Mouse (Mus musculus) MEL (cell line): Measurements from ENCODE around the gene Nptx1. TPM values are rescaled to one million over a fixed set of nuclear protein-coding genes. Genes with fewer than 3 reads are reported as not detected.

ENCODE experiments used
- DNase-seq: peaks from one replicate; pipeline ENCODE4 v3.0.0; 2011; ENCODE audit warnings: low read depth, low spot score
- H3K27ac ChIP-seq: 2 replicates; pipeline ENCODE4 v1.5.1; 2012; ENCODE audit warnings: low read depth, mild to moderate bottlenecking, control low read depth, low read length, moderate library complexity; ENCODE audit not compliant: control insufficient read depth
- H3K27me3 ChIP-seq, 2 experiments: fragments of 150-350 bp in 1 of 2; sonication (generic) in 1 of 2; 2 replicates each; pipeline ENCODE4 v1.6.1; 2012; ENCODE audit warnings: low read length in 2 of 2, mild to moderate bottlenecking in 2 of 2, improper control_type of control experiment in 1 of 2, moderate library complexity in 1 of 2; ENCODE audit not compliant: insufficient read depth in 2 of 2, control insufficient read depth in 1 of 2
- H3K36me3 ChIP-seq, 2 experiments: 2 replicates each; pipeline ENCODE4 v1.6.1; 2012 to 2014; ENCODE audit warnings: low read length in 2 of 2, improper control_type of control experiment in 1 of 2, inconsistent platforms in 1 of 2, mild to moderate bottlenecking in 1 of 2; ENCODE audit not compliant: insufficient read depth in 2 of 2, control insufficient read depth in 1 of 2
- H3K4me1 ChIP-seq, 2 experiments: fragments of 150-350 bp in 1 of 2; sonication (generic) in 1 of 2; 2 replicates each; pipeline ENCODE4 v1.6.1; 2012; ENCODE audit warnings: low read length in 2 of 2, improper control_type of control experiment in 1 of 2, mild to moderate bottlenecking in 1 of 2; ENCODE audit not compliant: insufficient read depth in 2 of 2, control insufficient read depth in 1 of 2
- H3K4me3 ChIP-seq, 2 experiments: fragments of 150-350 bp in 1 of 2; sonication (generic) in 1 of 2; 2 replicates each; pipeline ENCODE4 v1.5.1; 2012; ENCODE audit warnings: low read depth in 2 of 2, low read length in 2 of 2, mild to moderate bottlenecking in 2 of 2, moderate library complexity in 2 of 2, control low read depth in 1 of 2, improper control_type of control experiment in 1 of 2; ENCODE audit not compliant: control insufficient read depth in 1 of 2, insufficient read depth in 1 of 2
- H3K79me2 ChIP-seq: 2 replicates; pipeline ENCODE4 v1.6.1; 2012; ENCODE audit warnings: mild to moderate bottlenecking, low read length, moderate library complexity; ENCODE audit not compliant: control insufficient read depth, poor library complexity, insufficient read depth
- H3K9ac ChIP-seq: 2 replicates; pipeline ENCODE4 v1.6.1; 2012; ENCODE audit warnings: low read depth, mild to moderate bottlenecking, control low read depth, low read length, moderate library complexity; ENCODE audit not compliant: control insufficient read depth, poor library complexity, severe bottlenecking
- H3K9me3 ChIP-seq: fragments of 150-350 bp; sonication (generic); replicated peaks from 2 replicates; pipeline ENCODE4 v1.6.1; 2012; ENCODE audit warnings: mild to moderate bottlenecking, low read length, improper control_type of control experiment, moderate library complexity; ENCODE audit not compliant: insufficient read depth
- CHD1 ChIP-seq: IDR thresholded peaks from 2 replicates; pipeline ENCODE4 v1.6.1; 2012; ENCODE audit warnings: low read depth, mild to moderate bottlenecking, inconsistent platforms, low read length, improper control_type of control experiment
- ETS1 ChIP-seq: IDR thresholded peaks from 2 replicates; pipeline ENCODE4 v1.6.1; 2012; ENCODE audit warnings: low read depth, mild to moderate bottlenecking, inconsistent platforms, low read length, improper control_type of control experiment, moderate library complexity
- GABPA ChIP-seq: IDR thresholded peaks from 2 replicates; pipeline ENCODE4 v1.6.1; 2012; ENCODE audit warnings: low read depth, mild to moderate bottlenecking, inconsistent platforms, low read length, improper control_type of control experiment, moderate library complexity
- HCFC1 ChIP-seq: IDR thresholded peaks from 2 replicates; pipeline ENCODE4 v1.6.1; 2012; ENCODE audit warnings: low read depth, mild to moderate bottlenecking, inconsistent platforms, low read length, improper control_type of control experiment, moderate library complexity
- JUND ChIP-seq: IDR thresholded peaks from 2 replicates; pipeline ENCODE4 v1.6.1; 2011; ENCODE audit warnings: low read depth, mild to moderate bottlenecking, improper control_type of control experiment, low read length
- KAT2A ChIP-seq: conservative IDR thresholded peaks from 2 replicates; pipeline ENCODE4 v1.6.1; 2012; ENCODE audit warnings: low read depth, low read length, improper control_type of control experiment, inconsistent platforms
- MAFK ChIP-seq: IDR thresholded peaks from 2 replicates; pipeline ENCODE4 v1.6.1; 2011; ENCODE audit warnings: low read depth, mild to moderate bottlenecking, low read length, improper control_type of control experiment, borderline replicate concordance
- MEF2A ChIP-seq: IDR thresholded peaks from 2 replicates; pipeline ENCODE4 v1.6.1; 2014; ENCODE audit warnings: low read depth, mild to moderate bottlenecking, inconsistent platforms, low read length, improper control_type of control experiment; ENCODE audit not compliant: poor library complexity, insufficient replicate concordance, severe bottlenecking; ENCODE audit errors: extremely low read depth
- MYC ChIP-seq: IDR thresholded peaks from 2 replicates; pipeline ENCODE4 v1.6.1; 2011; ENCODE audit warnings: low read depth, mild to moderate bottlenecking, low read length, improper control_type of control experiment, moderate library complexity
- POLR2AphosphoS2 ChIP-seq: IDR thresholded peaks from 2 replicates; pipeline ENCODE4 v1.6.1; 2011; ENCODE audit warnings: low read length, improper control_type of control experiment
- POLR2AphosphoS5 ChIP-seq: IDR thresholded peaks from 2 replicates; pipeline ENCODE4 v1.6.1; 2012; ENCODE audit warnings: low read depth, borderline replicate concordance, mild to moderate bottlenecking, inconsistent platforms, low read length, moderate library complexity, mixed read lengths
- TAL1 ChIP-seq: IDR thresholded peaks from 2 replicates; pipeline ENCODE4 v1.6.1; 2012; ENCODE audit warnings: mild to moderate bottlenecking, inconsistent platforms, low read length, moderate library complexity, mixed read lengths
- TBP ChIP-seq: IDR thresholded peaks from 2 replicates; pipeline ENCODE4 v1.8.0; 2011; ENCODE audit warnings: low read depth, low read length, improper control_type of control experiment
- USF1 ChIP-seq: IDR thresholded peaks from 2 replicates; pipeline ENCODE4 v1.6.1; 2014; ENCODE audit warnings: low read depth, mild to moderate bottlenecking, inconsistent platforms, low read length, improper control_type of control experiment, moderate library complexity
- ZKSCAN1 ChIP-seq: IDR thresholded peaks from 2 replicates; pipeline ENCODE4 v1.6.1; 2012; ENCODE audit warnings: low read depth, mild to moderate bottlenecking, inconsistent platforms, low read length, improper control_type of control experiment, moderate library complexity
- ZMIZ1 ChIP-seq: IDR thresholded peaks from 2 replicates; pipeline ENCODE4 v1.6.1; 2012; ENCODE audit warnings: low read depth, mild to moderate bottlenecking, inconsistent platforms, low read length, improper control_type of control experiment, moderate library complexity
- polyA plus RNA-seq, 2 experiments: library from polyadenylated mRNA; stranded (reverse) in 1 of 2; unstranded in 1 of 2; fragments of >175 nt in 1 of 2; fragments of >200 nt in 1 of 2; gene quantifications; 2 replicates each; pipeline versions ENCODE4 v1.2.1 to v1.2.4; 2012; ENCODE audit warnings: low replicate concordance in 2 of 2, low read depth in 1 of 2; ENCODE audit not compliant: insufficient read length in 2 of 2, insufficient read depth in 1 of 2, missing spikeins in 1 of 2
- total RNA-seq: library from RNA; depleted of rRNA; stranded (reverse); fragments of 300-350 nt; gene quantifications from 2 replicates; pipeline ENCODE4 v1.2.3, GENCODE M21; 2012

Nptx1 gene
- total and polyA plus RNA-seq, 3 experiments: not detected

- H3K27ac ChIP-seq: no peak overlapping the region
- DNase-seq: no peak
- H3K79me2 ChIP-seq: no peaks in the 10 kb centered on the region
- TF ChIP-seq POLR2AphosphoS2 (no peak), GABPA (no peak), MYC (no peak), POLR2AphosphoS5 (no peak), KAT2A (no peak), HCFC1 (no peak), ETS1 (no peak), USF1 (no peak), CHD1 (no peak), TBP (no peak), MEF2A (no peak), MAFK (no peak), TAL1 (no peak), ZKSCAN1 (no peak)
- no peak overlapping the region for H3K4me3 ChIP-seq
- no peaks in the 10 kb centered on the region for H3K4me1 ChIP-seq
- no peaks in the 10 kb centered on the region for H3K36me3 ChIP-seq
- H3K9me3 ChIP-seq: no peaks in the 10 kb centered on the region
- H3K9ac ChIP-seq: no peak overlapping the region
- H3K27me3 ChIP-seq: peaks cover 6 to 10% of the 10 kb centered on the region in 2 experiments
These were observed 24.9 kb upstream of the Nptx1 start for GRCm38 (mm10) chr11:119572316-119573010.

- H3K36me3 ChIP-seq: no peaks in the 10 kb centered on the region
- TF ChIP-seq JUND (no peak), ZMIZ1 (no peak)
- H3K27me3 ChIP-seq: peaks cover 4 to 12% of the 10 kb centered on the region in 2 experiments
- no peaks in the 10 kb centered on the region for H3K9me3 ChIP-seq
- H3K27ac ChIP-seq: no peak overlapping the region
- H3K4me3 ChIP-seq: no peak overlapping the region
- no peak for DNase-seq
- H3K79me2 ChIP-seq: no peaks in the 10 kb centered on the region
- no peaks in the 10 kb centered on the region for H3K4me1 ChIP-seq
- no peak overlapping the region for H3K9ac ChIP-seq
These were observed 18.6 kb upstream of the Nptx1 start for GRCm38 (mm10) chr11:119566188-119566587.
